Mouse (Mus musculus) cerebral cortex, adult 2 months (tissue): ENCODE data around the gene Gm11009.

Experiments used
- WGBS: fragments of 180-500 bp; shearing (Covaris S2); methylation state at CpG from one replicate; pipeline ENCODE4 v1.1.7; 2018; 5-methylcytosine and 5-hydroxymethylcytosine counted together

Gene Gm11009

DNA sequence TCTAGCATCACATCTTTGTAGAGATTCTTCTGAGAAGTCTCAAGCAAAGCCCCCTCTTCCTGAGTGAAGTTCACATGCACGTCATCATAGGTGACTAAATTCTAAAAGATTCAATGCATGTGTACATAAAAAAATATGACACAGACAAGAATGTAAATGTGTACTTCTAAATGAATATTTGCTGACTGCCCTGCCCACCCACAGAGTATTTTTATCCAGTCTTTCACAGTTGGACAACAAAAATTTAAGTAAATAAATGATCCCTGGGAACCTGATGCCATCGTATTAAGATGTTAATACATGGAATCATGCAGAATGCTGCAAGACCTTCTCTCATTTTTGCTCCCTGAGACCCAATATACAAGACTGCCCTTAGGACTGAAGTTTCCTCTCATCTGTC lies at the start of gene Gm11009:
Gene Gm11009 (minus strand): TSS at position 101 of the 400 bp plus-strand sequence.
- WGBS: no CpG with 5 or more reads among the region's 2 CpGs
